Mouse (Mus musculus) MEL (cell line): ENCODE measurements at regions not wholly inside any gene's neighbourhood (a gene's known extent, or its start where the extent isn't known, plus 50 kb on each side); places are given as distances from the start of the nearest gene placed in this dataset.

Experiments
- CTCF ChIP-seq, 3 experiments: IDR thresholded peaks in 2 of 3; conservative IDR thresholded peaks in 1 of 3; 2 replicates each; pipeline ENCODE4 v1.5.1; 2011 to 2012; ENCODE audit warnings: low read length in 3 of 3, low read depth in 2 of 3, mild to moderate bottlenecking in 2 of 3, improper control_type of control experiment in 1 of 3, inconsistent platforms in 1 of 3, mixed read lengths in 1 of 3, moderate library complexity in 1 of 3; ENCODE audit not compliant: control insufficient read depth in 1 of 3, insufficient read depth in 1 of 3, poor library complexity in 1 of 3, severe bottlenecking in 1 of 3
- TBP ChIP-seq: IDR thresholded peaks from 2 replicates; pipeline ENCODE4 v1.8.0; 2011; ENCODE audit warnings: low read depth, low read length, improper control_type of control experiment

DNA sequence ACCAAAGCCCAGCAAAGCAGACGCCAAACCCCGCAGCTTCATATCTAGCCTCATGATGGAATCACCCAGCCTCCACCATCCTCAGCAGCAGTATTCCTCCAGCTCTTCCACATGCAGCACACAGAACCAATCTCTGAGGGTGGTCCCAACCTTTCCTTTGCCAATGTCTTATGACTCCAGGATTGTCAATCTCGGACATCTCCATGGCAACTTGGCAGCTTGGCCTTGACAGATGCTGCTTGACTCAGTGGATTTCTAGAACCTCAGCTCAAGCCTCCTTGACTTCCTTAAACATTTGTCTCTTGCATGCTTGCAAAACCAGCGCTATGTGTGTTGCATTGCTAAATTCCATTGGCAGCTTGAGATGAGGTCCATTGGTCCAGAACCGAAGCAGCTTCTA lies 96.8 kb upstream of the Plcl2 start:
- TF ChIP-seq TBP (no peak), CTCF (IDR thresholded peaks at IDR 0.05 in 2 of 3, conservative IDR thresholded peaks at IDR 0.05 in 1 of 3; ENCODE audit: control insufficient read depth in 1 of 3, insufficient read depth in 1 of 3, low read depth in 2 of 3, low read length in 3 of 3, poor library complexity in 1 of 3, severe bottlenecking in 1 of 3) (no peak)
